ENCODE assay signal across 27 mouse cellular contexts in the genomic region with DNA sequence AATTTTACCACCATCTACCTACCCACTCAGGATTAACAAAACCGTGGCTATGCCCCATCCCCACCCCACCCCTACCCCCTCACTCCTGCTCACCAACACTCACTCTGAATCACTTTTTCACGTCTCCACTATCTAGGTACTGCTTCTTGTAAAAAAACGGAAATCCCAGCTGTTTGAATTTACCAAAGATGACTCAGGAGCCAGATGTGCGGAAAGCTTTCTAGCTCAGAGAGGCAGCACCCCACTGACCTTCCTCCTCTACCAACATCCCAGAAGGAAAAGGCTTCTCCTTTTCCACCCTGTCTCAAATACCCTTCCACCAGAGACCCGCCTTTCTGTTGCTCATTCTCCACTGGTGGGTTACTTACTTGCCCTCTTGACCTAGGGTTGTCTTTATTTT.
"Had no signal": no experiment of that assay in that cellular context is flagged by ENCODE, and none has a peak within 500 bp of the region (broad histone marks: within the 10 kb centered on the region; RNA-seq: fewer than 3 reads in every experiment).

No protein-coding gene starts in this region.

- H3K4me3 ChIP-seq: heart, adult 2 months; heart, embryonic 13.5 days; heart, embryonic 15.5 days; hindbrain, embryonic 10.5 days; hindbrain, embryonic 12.5 days; intestine, embryonic 15.5 days; limb, embryonic 13.5 days; limb, embryonic 15.5 days; liver, embryonic 12.5 days had no signal

- DNase-seq: gastrocnemius, postnatal 14 days; gastrocnemius, postnatal 36 days; heart, adult 2 months; heart, postnatal 14 days; heart, postnatal 4 days; kidney, adult 18-20 months; kidney, adult 8-10 months; kidney, postnatal 10 days; kidney, postnatal 25 days; kidney, postnatal 4 days; layer of hippocampus, adult 9-11 months; layer of hippocampus, postnatal 36 days; left cerebral cortex, postnatal 4 days had no signal

- H3K9me3 ChIP-seq: heart, embryonic 13.5 days; heart, embryonic 15.5 days; hindbrain, embryonic 10.5 days; hindbrain, embryonic 12.5 days; intestine, embryonic 15.5 days; limb, embryonic 13.5 days; limb, embryonic 15.5 days; liver, embryonic 12.5 days had no signal

- H3K27ac ChIP-seq: heart, adult 2 months; heart, embryonic 13.5 days; heart, embryonic 15.5 days; hindbrain, embryonic 10.5 days; hindbrain, embryonic 12.5 days; hindbrain, embryonic 14.5 days; intestine, embryonic 15.5 days; limb, embryonic 13.5 days; limb, embryonic 15.5 days; liver, embryonic 12.5 days; liver, embryonic 14.5 days had no signal

- H3K36me3 ChIP-seq: heart, embryonic 13.5 days; heart, embryonic 15.5 days; hindbrain, embryonic 10.5 days; hindbrain, embryonic 12.5 days; intestine, embryonic 15.5 days; limb, embryonic 13.5 days; limb, embryonic 15.5 days; liver, embryonic 12.5 days had no signal

- H3K4me1 ChIP-seq: heart, embryonic 13.5 days; heart, embryonic 15.5 days; hindbrain, embryonic 10.5 days; hindbrain, embryonic 12.5 days; limb, embryonic 15.5 days; liver, embryonic 12.5 days had no signal

- H3K4me2 ChIP-seq: heart, embryonic 11.5 days; heart, embryonic 13.5 days; heart, embryonic 15.5 days; hindbrain, embryonic 12.5 days; hindbrain, embryonic 14.5 days; intestine, embryonic 15.5 days; limb, embryonic 13.5 days; limb, embryonic 15.5 days; liver, embryonic 12.5 days had no signal

- ATAC-seq: hindbrain, embryonic 16.5 days; inflammation-experienced regulatory T-cells, adult 6 months; intestine, embryonic 15.5 days; intestine, postnatal 0 days; liver, embryonic 12.5 days had no signal

- H3K9ac ChIP-seq: heart, embryonic 13.5 days; heart, embryonic 15.5 days; hindbrain, embryonic 12.5 days; hindbrain, embryonic 14.5 days; intestine, embryonic 15.5 days; limb, embryonic 13.5 days; limb, embryonic 15.5 days; liver, embryonic 12.5 days; liver, embryonic 14.5 days had no signal

- H3K27me3 ChIP-seq: heart, embryonic 13.5 days; heart, embryonic 15.5 days; hindbrain, embryonic 12.5 days; intestine, embryonic 15.5 days; limb, embryonic 13.5 days; limb, embryonic 15.5 days; liver, embryonic 12.5 days had no signal
